Mouse (Mus musculus): ENCODE measurements around the gene Bend5. TPM values are rescaled to one million over a fixed set of nuclear protein-coding genes. Genes with fewer than 3 reads are reported as not detected.

Bend5 gene
- total RNA-seq (2021): 1 to 10 TPM in 1 of 2 experiments, under 1 TPM in 1; 0.93 to 1.8 TPM
- long read RNA-seq, experiment 1, partial matches to known transcripts: 1 of 2 reads
- long read RNA-seq, experiment 1, other reads (novel, unspliced or antisense): 0 of 2 reads
- long read RNA-seq, experiment 2, partial matches to known transcripts: 0 of 2 reads
- long read RNA-seq, experiment 2, other reads (novel, unspliced or antisense): 1 of 2 reads

DNA sequence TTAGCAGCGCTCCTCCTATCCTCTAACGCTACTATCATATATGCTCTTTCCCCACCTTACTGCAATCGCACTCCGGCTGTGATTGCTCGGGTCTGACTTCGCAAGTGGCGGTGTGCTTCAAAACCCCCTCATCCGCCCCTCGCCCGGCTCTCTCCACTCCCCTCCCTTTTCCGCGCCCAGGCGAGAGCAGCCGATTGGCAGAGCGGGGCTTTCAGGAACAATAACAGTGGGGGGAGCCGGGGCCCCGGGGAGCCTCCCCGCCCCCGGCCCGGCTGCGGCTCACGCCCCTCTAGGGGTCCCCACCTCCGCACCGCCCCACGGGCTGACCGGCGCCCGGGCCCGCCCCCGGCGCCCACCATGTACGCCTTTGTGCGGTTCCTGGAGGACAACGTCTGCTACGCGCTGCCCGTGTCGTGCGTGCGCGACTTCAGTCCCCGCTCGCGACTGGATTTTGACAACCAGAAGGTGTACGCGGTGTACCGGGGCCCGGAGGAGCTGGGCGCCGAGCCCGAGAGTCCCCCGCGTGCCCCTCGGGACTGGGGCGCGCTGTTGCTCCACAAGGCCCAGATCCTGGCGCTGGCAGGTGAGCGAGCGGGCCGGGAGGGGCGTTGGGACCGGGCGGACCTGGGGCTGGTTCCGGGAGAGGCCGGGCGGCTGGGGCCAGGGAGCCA is at the start of gene Bend5:
Bend5 (plus strand) TSS at position 189 of the 671 bp plus-strand sequence.
- peak; percentile 55 for DNase-seq
- intact Hi-C loops (cut with DNase I; ENCODE audit: low total_unique reads): no loop called here

- intact Hi-C loops (cut with DNase I; ENCODE audit: low total_unique reads): no loop called here
- no peak for DNase-seq
These were observed 47.0 kb upstream of the Bend5 start for GRCm38 (mm10) chr4:111367771-111368170.

DNA sequence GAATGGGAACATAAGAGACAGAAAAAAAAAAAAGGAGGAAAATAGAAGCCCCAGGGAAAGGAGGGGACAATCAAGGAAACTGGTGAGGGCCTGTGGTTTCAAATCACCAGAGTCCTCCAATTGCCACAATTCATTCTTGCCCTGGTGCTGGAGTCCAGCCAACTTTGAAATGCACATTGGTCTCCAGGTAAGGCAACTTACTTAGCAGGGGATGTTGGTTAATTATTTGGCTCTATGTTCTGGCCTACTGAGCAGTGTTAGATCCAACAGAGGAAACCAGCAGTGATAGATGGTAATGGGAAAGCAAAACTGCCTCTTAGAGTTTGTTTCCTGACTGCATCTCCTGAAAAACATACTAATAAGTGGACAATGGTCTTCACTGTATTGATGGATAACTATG is 37.6 kb upstream of the Bend5 start:
- intact Hi-C loops (cut with DNase I; ENCODE audit: low total_unique reads): no loop called here
- DNase-seq: no peak

DNA sequence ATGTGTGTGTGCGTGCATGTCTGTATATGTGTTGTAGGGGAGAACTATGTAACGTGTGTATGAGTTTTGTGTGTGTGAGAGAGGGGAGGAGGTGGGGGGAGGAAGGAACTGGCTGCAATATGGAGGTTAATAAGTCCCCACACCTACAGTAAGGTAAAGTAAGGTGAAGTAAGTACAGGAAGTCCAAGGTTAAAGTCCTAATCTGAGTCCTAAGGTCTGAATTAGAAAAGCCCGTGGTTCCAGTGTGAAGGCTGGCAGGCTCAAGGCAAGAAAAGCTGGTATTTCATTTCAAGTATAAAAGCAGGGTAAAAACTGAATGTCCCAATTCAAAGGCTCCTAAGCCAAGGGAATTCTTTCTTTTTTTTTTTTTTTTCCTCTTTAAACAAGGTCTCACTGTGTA is 36.7 kb upstream of the Bend5 start:
- intact Hi-C loops (cut with DNase I; ENCODE audit: low total_unique reads): no loop called here
- DNase-seq: no peak

DNA sequence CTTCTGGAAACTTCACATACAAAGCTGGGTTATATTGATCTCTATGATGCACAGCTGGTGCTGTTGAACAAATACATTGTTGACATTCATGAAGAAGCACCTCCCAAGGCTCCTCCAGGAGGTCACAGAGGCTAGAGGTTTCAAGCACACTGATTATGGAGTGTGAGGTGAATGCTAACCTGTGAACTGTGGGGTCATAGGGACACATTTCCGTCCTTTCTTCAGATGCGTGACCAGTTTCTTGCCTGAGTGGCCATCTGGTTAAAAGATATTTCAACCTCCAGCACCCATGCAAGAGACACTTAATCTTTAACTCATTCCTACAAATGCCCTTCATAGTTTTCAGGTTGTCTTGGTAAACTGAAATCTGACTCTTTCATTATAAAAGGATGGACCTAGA is 31.7 kb upstream of the Bend5 start:
- no peak for DNase-seq
- intact Hi-C loops (cut with DNase I; ENCODE audit: low total_unique reads): no loop called here

- intact Hi-C loops (cut with DNase I; ENCODE audit: low total_unique reads): no loop called here
- peak; percentile 7 for DNase-seq
These were observed 24.1 kb upstream of the Bend5 start for GRCm38 (mm10) chr4:111390736-111391135.

- intact Hi-C loops (cut with DNase I; ENCODE audit: low total_unique reads): no loop called here
- DNase-seq: no peak
These were observed 15.0 kb upstream of the Bend5 start for GRCm38 (mm10) chr4:111399784-111400183.

DNA sequence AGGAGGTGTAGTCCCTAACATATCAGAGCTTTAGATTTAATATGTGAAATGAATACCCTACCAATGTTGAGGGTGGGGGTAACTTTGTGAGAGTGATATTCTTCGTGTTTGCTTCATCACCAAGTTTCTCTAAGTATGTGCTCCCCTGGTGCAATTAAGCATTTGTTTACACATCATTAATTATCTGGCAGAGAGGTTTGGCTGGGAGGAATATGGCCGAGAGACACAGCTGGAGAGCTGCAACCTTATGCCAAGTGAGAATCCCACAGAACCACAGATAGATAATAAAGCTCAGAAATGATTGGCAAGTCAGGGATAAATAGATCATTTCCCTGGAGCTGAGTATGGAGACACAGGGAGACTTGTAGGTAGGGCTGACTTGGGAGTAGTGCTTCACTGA is 14.1 kb upstream of the Bend5 start:
- intact Hi-C loops (cut with DNase I; ENCODE audit: low total_unique reads): no loop called here

DNA sequence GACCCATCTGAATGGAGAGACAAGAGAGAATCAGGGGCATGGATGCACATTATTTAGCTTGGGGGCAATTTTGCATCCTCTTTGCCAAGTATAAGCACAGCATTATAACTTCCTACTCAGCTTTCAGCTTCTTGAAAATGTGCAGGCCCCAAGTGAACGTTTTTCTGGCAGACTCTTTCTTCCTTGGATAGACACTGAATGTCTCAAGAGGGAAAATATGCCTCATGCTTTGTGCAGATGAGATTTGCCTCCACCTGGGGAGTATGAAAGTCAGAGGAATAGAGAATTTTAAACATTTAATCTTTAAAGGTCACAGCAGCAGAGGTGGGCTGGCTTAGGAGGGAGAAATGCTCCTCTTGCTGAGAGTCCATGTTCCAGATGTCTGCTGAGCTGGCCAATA is 11.6 kb upstream of the Bend5 start:
- intact Hi-C loops (cut with DNase I; ENCODE audit: low total_unique reads): no loop called here
- no peak for DNase-seq

More for the DNA sequence above, 14.1 kb upstream of the Bend5 start:
- no peak for DNase-seq

DNA sequence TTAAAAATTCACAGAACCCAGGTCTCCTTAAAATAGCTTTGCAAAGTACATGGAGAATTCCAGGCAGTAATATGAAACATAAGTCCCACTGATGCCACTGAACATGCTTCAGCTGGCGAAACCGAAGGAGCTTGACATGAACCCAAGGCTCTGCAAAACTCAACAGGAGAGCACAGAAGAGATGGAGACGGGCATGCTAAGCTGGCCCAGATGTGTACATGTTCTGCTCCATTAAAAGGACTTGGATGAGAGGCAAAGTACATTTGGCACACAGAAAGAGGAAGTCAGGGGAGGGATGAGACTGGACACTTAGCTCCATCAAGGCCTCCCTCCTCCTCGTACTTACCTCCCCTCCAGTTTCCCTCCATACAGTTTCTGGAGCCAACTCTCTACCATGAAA is 4.1 kb upstream of the Bend5 start:
- DNase-seq: no peak
- intact Hi-C loops (cut with DNase I; ENCODE audit: low total_unique reads): no loop called here

- intact Hi-C loops (cut with DNase I; ENCODE audit: low total_unique reads): no loop called here
- peak; percentile 33 for DNase-seq
These were observed 407 bp upstream of the Bend5 start for GRCm38 (mm10) chr4:111414399-111414798.

- intact Hi-C loops (cut with DNase I; ENCODE audit: low total_unique reads): no loop called here
- DNase-seq: no peak
These were observed 1.3 kb downstream of the Bend5 start for GRCm38 (mm10) chr4:111416126-111416525.

GRCm38 (mm10) chr4:111416551-111416950 is 1.7 kb downstream of the Bend5 start:
- no peak for DNase-seq
- intact Hi-C loops (cut with DNase I; ENCODE audit: low total_unique reads): no loop called here

- no peak for DNase-seq
- intact Hi-C loops (cut with DNase I; ENCODE audit: low total_unique reads): loop anchor here (2.0 kb wide), 1 partner anchor 67 kb away; no protein-coding TSS in a partner anchor
These were observed 2.9 kb downstream of the Bend5 start for GRCm38 (mm10) chr4:111417716-111418115.

- intact Hi-C loops (cut with DNase I; ENCODE audit: low total_unique reads): loop anchor here (2.0 kb wide), 1 partner anchor 65 kb away; no protein-coding TSS in a partner anchor
These were observed 4.7 kb downstream of the Bend5 start for GRCm38 (mm10) chr4:111419476-111419875.

DNA sequence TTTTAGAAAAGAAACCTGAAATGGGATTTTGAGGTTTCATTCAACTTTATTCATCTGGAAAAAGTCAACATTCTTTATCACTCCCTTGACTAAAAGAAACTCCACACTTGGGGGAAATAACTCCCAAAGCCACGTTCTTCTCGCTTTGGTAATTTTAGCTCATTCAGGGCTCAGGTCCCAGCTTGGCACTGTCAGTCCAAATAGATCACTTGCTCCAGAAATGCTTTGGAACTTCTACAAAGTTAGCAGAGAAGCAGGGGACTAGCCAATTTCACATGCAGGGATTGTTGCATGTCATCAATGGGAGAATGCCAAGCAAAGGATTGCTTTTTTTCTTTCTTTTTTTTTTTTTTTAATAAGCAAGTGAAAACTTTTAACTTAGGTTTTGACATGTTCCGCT is 5.2 kb downstream of the Bend5 start:
- intact Hi-C loops (cut with DNase I; ENCODE audit: low total_unique reads): no loop called here
- DNase-seq: peak; percentile 35

More at GRCm38 (mm10) chr4:111419476-111419875, 4.7 kb downstream of the Bend5 start:
- DNase-seq: no peak

GRCm38 (mm10) chr4:111420955-111421354 is 6.1 kb downstream of the Bend5 start:
- DNase-seq: no peak
- intact Hi-C loops (cut with DNase I; ENCODE audit: low total_unique reads): no loop called here

- intact Hi-C loops (cut with DNase I; ENCODE audit: low total_unique reads): no loop called here
- DNase-seq: no peak
These were observed 7.0 kb downstream of the Bend5 start for GRCm38 (mm10) chr4:111421785-111422184.

- DNase-seq: no peak
- intact Hi-C loops (cut with DNase I; ENCODE audit: low total_unique reads): no loop called here
These were observed 9.7 kb downstream of the Bend5 start for GRCm38 (mm10) chr4:111424371-111424950.

GRCm38 (mm10) chr4:111425170-111425569 is 10.4 kb downstream of the Bend5 start:
- intact Hi-C loops (cut with DNase I; ENCODE audit: low total_unique reads): no loop called here
- no peak for DNase-seq

DNA sequence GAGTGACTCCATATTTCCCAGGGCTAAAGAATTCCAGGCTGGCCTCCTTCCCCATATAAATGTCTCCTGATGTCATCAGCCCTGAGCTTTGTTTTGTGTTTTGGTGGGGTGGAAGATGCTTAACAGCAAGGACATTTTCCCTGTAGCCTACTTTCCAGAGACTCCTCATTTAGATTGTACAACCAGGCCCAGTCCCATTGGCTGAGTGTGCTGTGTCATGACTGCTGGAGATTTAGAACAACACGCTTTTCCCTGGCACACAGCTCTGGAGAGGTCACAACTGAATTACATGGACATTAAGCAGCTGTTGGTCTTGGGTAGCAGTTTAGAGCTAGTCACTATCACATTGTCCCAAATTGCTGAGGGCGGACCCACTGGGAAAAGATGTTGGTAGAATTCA is 16.4 kb downstream of the Bend5 start:
- DNase-seq: no peak

More for the DNA sequence above, 16.4 kb downstream of the Bend5 start:
- intact Hi-C loops (cut with DNase I; ENCODE audit: low total_unique reads): no loop called here

Measured in gastrocnemius, postnatal 14 days (tissue).